Mouse (Mus musculus) testis, adult 2 months (tissue): ENCODE data around the gene Cd2ap.

ENCODE experiments used
- CTCF ChIP-seq: fragments of 200-500 bp; IDR thresholded peaks from 2 replicates; pipeline ENCODE4 v1.5.1; 2012; ENCODE audit warnings: low read depth, mild to moderate bottlenecking, inconsistent platforms, low read length, moderate library complexity; ENCODE audit not compliant: control insufficient read depth, insufficient read depth, insufficient replicate concordance
- POLR2A ChIP-seq: fragments of 200-500 bp; IDR thresholded peaks from 2 replicates; pipeline ENCODE4 v1.6.1; 2012; ENCODE audit warnings: low read depth, mild to moderate bottlenecking, inconsistent platforms, low read length, moderate library complexity; ENCODE audit not compliant: control insufficient read depth

- TF ChIP-seq CTCF (no peak), POLR2A (no peak)
Observed at GRCm38 (mm10) chr17:42860370-42860769, 16.1 kb downstream of the Cd2ap start.
